Mouse (Mus musculus) cerebellum, postnatal 4 days (tissue): ENCODE measurements around the gene Glod4.
A peak's percentile ranks its signal among the peaks of the same experiment; 100 is the strongest.

Source experiments
- DNase-seq, 2 experiments: peaks; one replicate each; pipeline ENCODE4 v3.0.0; 2022; ENCODE audit warnings: low spot score in 2 of 2, mixed read lengths in 1 of 2

The Glod4 gene

DNA sequence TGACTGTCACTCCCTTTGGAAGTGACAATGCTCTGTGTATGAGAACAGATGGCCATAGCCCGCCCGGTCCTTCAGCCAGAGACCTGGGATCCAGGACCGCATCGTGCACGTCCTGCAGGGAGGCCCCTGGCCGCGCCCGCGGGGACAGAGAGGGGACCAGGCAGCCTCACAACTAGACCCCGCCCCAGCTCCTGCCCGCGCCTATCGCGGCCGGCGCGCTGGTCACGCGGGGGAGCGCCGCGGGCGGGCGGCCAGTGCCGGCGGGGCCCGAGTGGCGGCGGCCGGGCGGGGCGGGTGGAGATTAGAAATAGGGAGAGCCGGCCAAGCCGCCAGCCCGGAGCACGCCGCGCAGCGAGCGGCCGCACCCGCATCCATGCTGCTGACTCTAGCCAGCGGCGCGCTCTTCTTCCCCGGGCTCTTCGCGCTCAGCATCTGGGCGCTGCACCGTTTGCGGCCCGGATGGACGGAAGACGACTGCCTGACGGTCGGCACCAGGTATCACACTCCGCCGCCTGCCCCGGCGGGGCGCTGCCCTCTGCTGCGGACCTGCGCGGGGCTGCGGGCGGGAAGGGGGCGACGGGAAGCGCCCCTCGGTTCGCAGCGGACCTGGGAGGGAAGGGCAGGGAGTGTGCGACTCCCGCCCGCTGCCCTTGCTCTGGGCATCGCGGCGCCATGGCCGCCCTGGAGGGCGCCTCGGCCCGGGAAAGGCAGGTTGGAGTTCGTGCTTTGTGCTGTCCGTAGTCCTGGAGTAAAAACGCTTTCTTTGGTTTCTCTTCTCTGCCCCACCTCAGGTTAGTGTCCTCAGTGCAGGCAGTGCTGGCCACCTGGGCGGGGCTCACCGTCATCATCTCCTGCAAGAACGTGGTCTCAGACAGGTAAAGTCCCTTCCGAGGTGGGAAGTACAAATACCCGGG is 41.5 kb downstream of the Glod4 start:
- DNase-seq: peak; percentile 68 to 82

DNA sequence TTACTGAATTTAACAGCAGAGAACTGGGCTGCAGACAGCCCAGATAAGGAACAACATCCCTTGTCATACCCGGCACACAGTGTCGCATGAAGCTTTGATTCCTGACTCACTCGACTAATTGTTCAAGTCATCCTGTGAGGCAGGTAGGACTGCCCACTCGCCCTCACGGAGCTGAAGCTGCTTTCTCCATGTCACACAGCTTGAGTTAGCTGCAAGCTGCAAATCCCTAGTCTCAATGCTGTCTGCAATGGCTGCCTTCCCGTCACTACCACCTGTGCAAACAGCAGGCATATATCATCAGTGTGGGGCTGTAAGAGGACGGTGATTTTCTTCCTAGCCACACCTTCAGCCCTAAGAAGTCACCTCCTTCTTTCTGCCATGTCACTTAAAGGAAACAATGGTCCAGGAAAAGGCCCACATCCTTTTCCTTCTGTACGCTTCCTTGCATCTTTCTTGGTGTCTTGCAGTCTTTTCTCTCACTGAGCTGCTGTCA is 46.5 kb downstream of the Glod4 start:
- DNase-seq: no peak

DNA sequence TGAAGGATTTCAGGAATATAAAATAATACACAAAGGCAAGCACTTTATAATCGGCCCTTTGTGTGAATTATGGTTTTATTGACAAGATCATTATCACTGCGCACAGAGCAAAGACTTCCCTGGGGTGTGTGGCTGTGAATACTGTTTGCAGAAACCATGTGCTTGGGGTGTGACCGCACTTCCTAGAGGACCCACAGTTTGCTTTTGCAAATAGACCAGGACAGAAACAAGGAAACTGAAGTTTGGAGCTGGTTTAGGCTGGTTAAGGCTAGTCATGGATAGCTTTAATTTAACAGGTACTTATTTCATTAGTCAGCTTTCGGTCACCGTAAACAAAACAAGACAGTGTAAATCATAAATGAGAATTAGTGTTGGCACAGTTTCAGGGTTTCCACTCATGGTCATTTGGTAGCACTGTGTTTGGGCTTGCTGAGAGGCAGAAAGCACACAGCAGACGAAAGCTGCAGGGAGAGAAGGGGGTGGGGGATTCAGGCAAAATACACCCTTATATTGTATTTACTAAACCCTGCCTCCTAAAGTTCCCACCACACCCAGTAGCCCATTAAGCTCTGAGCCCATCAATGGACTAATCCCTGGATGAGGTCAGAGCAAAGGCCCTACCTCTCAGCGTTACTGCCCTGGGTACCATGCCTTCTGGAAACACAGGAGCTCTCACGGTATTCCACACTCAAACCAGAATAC is 47.1 kb downstream of the Glod4 start:
- no peak for DNase-seq

DNA sequence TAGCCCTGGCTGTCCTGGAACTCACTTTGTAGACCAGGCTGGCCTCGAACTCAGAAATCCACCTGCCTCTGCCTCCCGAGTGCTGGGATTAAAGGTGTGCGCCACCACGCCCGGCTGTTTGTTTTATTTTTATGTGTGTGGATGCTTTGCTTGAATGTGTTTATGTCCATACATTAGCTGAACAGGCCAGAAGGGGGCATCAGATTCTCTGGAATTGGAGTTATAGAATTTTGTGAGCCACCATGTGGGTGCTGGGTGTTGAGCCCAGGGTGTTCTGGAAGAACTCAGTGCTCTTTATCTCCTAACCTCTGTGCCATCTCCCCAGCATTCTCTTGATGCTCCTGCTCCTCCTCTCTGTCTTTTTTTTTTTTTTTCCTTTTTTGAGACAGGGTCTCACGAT is 56.6 kb downstream of the Glod4 start:
- no peak for DNase-seq

GRCm38 (mm10) chr11:76183745-76184144 is 59.8 kb downstream of the Glod4 start:
- no peak for DNase-seq

DNA sequence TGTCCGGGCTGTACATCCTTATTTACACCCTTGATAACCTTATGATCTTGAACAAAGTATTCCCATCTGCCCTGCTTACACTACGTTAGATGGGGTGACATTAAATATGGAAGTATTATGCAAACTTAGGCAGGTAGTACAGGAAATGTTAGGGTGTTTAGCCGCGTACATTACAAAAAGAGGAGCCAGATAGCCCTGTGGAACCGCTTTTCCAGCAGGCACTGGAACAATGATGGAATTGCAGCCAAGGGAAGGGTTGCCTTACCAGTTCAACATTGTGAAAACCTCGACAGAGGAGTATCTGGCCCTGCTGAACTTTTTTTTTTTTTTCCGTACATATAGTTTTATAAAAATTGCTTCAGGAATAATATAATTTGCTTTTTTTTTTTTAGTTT is 63.4 kb downstream of the Glod4 start:
- no peak for DNase-seq

GRCm38 (mm10) chr11:76179495-76180145 is 63.9 kb downstream of the Glod4 start, which contains the start of the genes Vps53 and Fam57a:
Vps53 (minus strand) TSS chr11:76179647.
Fam57a (plus strand) TSS chr11:76179671.
- peak; percentile 71 to 78 for DNase-seq

- peak; percentile 25 to 29 for DNase-seq
Observed at GRCm38 (mm10) chr11:76178726-76179494, 64.6 kb downstream of the Glod4 start.

GRCm38 (mm10) chr11:76170207-76170606 is 73.3 kb downstream of the Glod4 start:
- DNase-seq: no peak

- DNase-seq: peak in 1 of 2 experiments; percentile 17
Observed at GRCm38 (mm10) chr11:76168976-76169375, 74.5 kb downstream of the Glod4 start.

DNA sequence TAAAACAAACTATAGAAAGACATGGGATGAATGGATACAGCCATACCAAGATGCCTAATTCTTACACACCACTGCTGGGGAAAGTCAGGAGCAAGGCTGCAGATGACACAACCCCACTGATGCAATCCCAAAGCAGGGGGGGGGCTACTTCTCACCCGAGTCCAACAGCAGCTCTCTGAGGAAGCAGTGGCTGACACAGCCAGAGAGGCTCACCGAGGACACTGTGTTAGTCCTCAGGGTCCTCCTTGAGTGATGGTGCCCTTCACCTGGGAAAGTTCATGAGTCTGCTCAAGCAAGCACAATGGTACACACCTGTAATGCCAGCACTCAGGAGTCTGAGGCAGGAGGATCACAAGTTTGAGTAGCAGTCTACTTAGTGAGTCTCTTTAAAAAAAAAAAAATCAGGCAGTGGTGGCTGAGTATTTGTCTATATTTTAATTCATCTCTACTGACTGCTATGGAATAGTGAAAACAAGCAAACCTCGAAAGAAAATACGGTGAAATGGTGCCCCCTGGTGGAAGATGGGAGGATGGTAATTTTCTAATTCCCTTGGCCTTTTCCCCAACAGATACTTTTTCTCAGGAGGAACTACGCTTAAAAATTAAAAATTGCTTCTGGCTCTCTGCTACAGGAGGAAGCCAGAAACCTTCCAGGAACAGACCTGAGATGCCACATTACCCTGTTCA is 76.3 kb downstream of the Glod4 start:
- DNase-seq: peak; percentile 36 to 78

DNA sequence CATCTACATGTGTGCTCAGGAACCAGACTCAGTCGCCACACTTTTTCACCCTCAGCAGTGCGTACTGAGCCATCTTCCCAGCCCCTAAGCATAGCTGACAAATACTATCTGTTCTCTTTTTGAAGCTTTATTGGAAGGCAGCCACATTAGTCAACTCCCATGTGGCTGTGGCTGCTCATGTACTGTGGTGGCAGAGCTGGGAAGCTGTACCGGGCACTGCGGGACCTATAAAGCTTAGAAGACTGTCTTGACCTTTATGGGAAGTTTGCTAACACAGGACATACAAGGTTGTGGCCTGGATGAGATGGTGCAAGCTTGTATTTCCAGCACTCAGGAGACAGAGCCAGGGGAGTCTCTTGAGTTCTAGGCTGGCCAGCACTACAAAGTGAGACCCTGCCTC is 76.9 kb downstream of the Glod4 start:
- no peak for DNase-seq

DNA sequence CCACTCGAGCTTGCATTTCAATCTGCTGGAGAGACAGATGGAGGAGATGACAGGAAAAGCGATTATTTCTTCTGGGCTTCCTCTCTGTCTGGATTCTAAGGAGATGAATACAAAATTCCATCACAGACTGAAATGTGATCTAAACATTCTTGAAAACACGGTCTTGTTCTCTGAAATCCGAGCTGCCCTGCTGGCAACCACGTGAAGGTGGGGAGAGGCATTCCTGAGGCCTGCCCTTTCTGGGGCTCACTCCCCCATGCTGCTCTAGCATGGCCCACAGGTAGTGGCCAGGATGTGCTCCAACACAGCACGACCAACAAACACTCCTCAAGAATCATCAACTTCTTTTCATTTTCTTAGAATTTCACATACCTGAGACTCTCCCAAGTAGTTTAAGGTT is 83.3 kb downstream of the Glod4 start:
- no peak for DNase-seq

- no peak for DNase-seq
Observed at GRCm38 (mm10) chr11:76158375-76158774, 85.2 kb downstream of the Glod4 start.

GRCm38 (mm10) chr11:76154861-76155260 is 88.7 kb downstream of the Glod4 start:
- DNase-seq: no peak

DNA sequence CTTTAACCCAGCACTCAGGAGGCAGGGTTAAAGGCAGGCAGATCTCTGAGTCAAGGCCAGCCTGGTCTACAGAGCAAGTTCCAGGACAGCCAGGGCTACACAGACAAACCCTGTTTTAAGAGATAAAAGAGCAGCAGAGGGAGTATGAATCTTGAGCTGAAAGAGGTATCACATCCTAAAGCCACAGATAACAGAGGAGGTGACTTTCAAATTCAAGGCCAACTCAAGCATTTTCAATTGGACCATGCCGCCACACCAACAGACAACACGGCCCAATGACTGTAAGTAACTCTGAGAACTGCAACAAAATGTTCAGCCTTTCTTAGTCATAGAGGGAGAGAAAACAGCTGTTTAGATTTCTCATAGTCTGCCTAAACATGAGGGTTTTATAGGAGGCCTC is 89.3 kb downstream of the Glod4 start:
- no peak for DNase-seq

DNA sequence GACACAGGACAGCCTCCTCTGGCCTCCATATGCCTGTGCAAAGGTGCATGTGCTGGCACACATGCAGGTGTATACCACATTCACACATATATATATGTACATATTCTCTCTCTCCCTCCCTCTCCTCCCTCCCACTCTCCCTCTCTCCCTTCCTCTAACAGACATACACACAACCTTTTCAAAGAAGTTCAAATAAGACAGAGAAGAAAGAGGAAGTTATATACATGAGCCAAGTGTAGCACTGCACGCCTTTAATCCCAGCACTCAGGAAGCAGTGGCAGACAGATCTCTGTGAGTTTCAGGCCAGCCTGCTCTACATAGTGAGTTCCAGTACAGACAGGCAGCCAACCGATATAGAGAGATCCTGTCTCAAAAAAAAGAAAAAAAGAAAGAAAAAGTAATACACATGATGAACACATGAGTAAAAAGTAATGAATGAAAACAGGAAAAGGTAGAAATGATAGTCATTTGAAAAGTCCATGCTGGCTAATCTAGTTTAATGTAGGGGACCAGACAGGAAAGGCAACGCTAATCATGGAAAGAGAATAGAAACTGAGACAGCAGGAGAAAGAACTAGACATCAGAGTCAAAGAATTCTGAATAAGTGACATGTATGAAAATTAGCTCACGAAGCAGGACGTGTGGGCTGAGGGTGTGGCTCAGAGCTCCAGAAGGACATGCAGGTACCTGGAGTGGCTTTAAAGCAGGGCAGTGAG is 90.1 kb downstream of the Glod4 start:
- no peak for DNase-seq

- no peak for DNase-seq
Observed at GRCm38 (mm10) chr11:76150980-76151379, 92.5 kb downstream of the Glod4 start.

- DNase-seq: no peak
Observed at GRCm38 (mm10) chr11:76148055-76149008, 95.2 kb downstream of the Glod4 start.
